Comparison of ENCODE assay signal across 9 mouse cellular contexts in the genomic region with DNA sequence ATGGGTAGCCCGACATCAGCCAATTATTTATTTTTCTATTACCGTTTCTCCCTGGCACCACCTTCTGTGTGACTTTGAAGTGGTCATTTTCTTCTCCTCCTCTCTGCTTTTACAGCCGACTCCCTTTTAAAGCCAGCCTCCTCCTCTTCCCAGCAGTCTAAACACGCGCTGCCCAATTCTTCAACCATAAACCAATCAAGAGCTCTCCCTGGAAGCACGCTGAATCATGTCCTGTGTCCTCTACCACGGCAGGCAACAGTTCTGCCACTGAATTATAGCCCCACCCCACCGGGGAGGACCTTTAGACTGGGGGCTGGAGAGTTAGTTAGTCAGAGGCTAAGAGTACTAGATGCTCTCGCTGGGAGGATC. TPM values are rescaled to one million over a fixed set of nuclear protein-coding genes. Genes with fewer than 3 reads are reported as not detected.
DNase-seq lines count a peak whose midpoint lies in the region; ATAC-seq and TF ChIP-seq lines count a peak whose summit lies in the region.
"Had no signal": no experiment of that assay in that cellular context is flagged by ENCODE, and none has a peak within 500 bp of the region (broad histone marks: within the 10 kb centered on the region; RNA-seq: fewer than 3 reads in every experiment).

No protein-coding gene starts in this region.

- H3K4me1 ChIP-seq in heart, embryonic 16.5 days (ENCODE audit: control insufficient read depth, insufficient read depth, low read length) = peaks cover 8% of the 10 kb centered on the region
- 0 out of 2 replicates have a peak, but pooled peaks cover 4% of the 10 kb centered on the region for H3K4me1 ChIP-seq in limb, embryonic 14.5 days (ENCODE audit: control insufficient read depth, insufficient read depth, low read length)
- H3K4me1 ChIP-seq: midbrain, embryonic 12.5 days had no signal

- H3K9me3 ChIP-seq in heart, embryonic 16.5 days (replicated peaks; ENCODE audit: control insufficient read depth, low read length) = no peaks in the 10 kb centered on the region
- no peaks in the 10 kb centered on the region for H3K9me3 ChIP-seq in limb, embryonic 14.5 days (ENCODE audit: control insufficient read depth, low read length)
- H3K9me3 ChIP-seq: midbrain, embryonic 12.5 days had no signal

- H3K27me3 ChIP-seq in heart, embryonic 16.5 days (ENCODE audit: control insufficient read depth, insufficient read depth, low read length) = no peaks in the 10 kb centered on the region
- no peaks in the 10 kb centered on the region for H3K27me3 ChIP-seq in limb, embryonic 14.5 days (ENCODE audit: control insufficient read depth, insufficient read depth, low read length)
- H3K27me3 ChIP-seq: midbrain, embryonic 12.5 days had no signal

- DNase-seq in 416B (ENCODE audit: low read depth) = peak; percentile 76
- peak; percentile 76 for DNase-seq in adrenal gland, postnatal 14 days
- DNase-seq in limb, embryonic 14.5 days (ENCODE audit: low spot score) = no peak
- no peak for DNase-seq in left cerebral cortex, adult 9 months (ENCODE audit: low spot score in 2 of 2)
- no peak for DNase-seq in urinary bladder, postnatal 4 days (ENCODE audit: low spot score in 2 of 2)

- no peak overlapping the region for H3K9ac ChIP-seq in heart, embryonic 16.5 days (ENCODE audit: low read length)
- H3K9ac ChIP-seq in limb, embryonic 14.5 days (ENCODE audit: low read depth, low read length, severe bottlenecking) = no peak overlapping the region
- H3K9ac ChIP-seq: midbrain, embryonic 12.5 days had no signal

- no peak overlapping the region for H3K4me3 ChIP-seq in heart, embryonic 16.5 days (ENCODE audit: low read length)
- H3K4me3 ChIP-seq in limb, embryonic 14.5 days (replicated peaks; ENCODE audit: low read length) = no peak overlapping the region
- H3K4me3 ChIP-seq: midbrain, embryonic 12.5 days had no signal

- no peaks in the 10 kb centered on the region for H3K36me3 ChIP-seq in heart, embryonic 16.5 days (ENCODE audit: control insufficient read depth, insufficient read depth)
- no peaks in the 10 kb centered on the region for H3K36me3 ChIP-seq in limb, embryonic 14.5 days (ENCODE audit: control insufficient read depth, insufficient read depth, low read length)
- H3K36me3 ChIP-seq: midbrain, embryonic 12.5 days had no signal

- WGBS in heart, embryonic 16.5 days = 46% methylated on average over 9 of the region's 9 CpGs
- WGBS in limb, embryonic 14.5 days = 25% methylated on average over 9 of the region's 9 CpGs

- 0 out of 2 replicates have a peak overlapping the region, but pooled peaks have one; percentile 11 for H3K4me2 ChIP-seq in heart, embryonic 16.5 days (ENCODE audit: low read depth, low read length)
- H3K4me2 ChIP-seq in limb, embryonic 14.5 days (replicated peaks; ENCODE audit: low read depth, low read length, severe bottlenecking) = 0 out of 2 replicates have a peak overlapping the region, but pooled peaks have one; percentile 1
- H3K4me2 ChIP-seq: midbrain, embryonic 12.5 days had no signal

- ATAC-seq in heart, embryonic 16.5 days (replicated peaks; ENCODE audit: extremely low read depth, insufficient read depth, low FRiP score) = no peak
- ATAC-seq in limb, embryonic 14.5 days (ENCODE audit: low FRiP score, low read depth) = peak; percentile 56; the same call in 1 of the 2 replicates
- no peak for ATAC-seq in erythroblast, adult 5-6 weeks (replicated peaks; ENCODE audit: low FRiP score, poor library complexity, severe bottlenecking)
- ATAC-seq in frontal cortex, adult (ENCODE audit: low TSS enrichment) = no peak

- TF ChIP-seq POLR2A in limb, embryonic 14.5 days (IDR thresholded peaks at IDR 0.05; ENCODE audit: borderline replicate concordance, extremely low read depth, insufficient read depth, insufficient read length) = no peak

- H3K27ac ChIP-seq in heart, embryonic 16.5 days (ENCODE audit: low read length) = peak overlapping the region; percentile 54; the same call in 1 of the 2 replicates
- H3K27ac ChIP-seq in limb, embryonic 14.5 days (replicated peaks; ENCODE audit: low read depth, low read length) = no peak overlapping the region
- H3K27ac ChIP-seq: midbrain, embryonic 12.5 days had no signal

RNA-seq across cellular contexts. Expression of gene Vps26c, which starts 10.5 kb away (rescaled TPM):
- 49.1 and 50.4 TPM in 2 replicates for total RNA-seq in adrenal gland, postnatal 14 days (2021)
- 47.9 and 51.7 TPM in 2 replicates for polyA plus RNA-seq in heart, embryonic 16.5 days (2015; fragmentation: Nextera tagmentation; extraction: Ambion mirVana)
- polyA plus RNA-seq in limb, embryonic 14.5 days (2012; rRNA removed) = 50.3 and 55.3 TPM in 2 replicates
- polyA plus RNA-seq in limb, embryonic 14.5 days (2014; fragmentation: Nextera tagmentation; extraction: Ambion mirVana) = 55.0 and 55.7 TPM in 2 replicates
- total RNA-seq in erythroblast, adult 5-6 weeks (2015; ENCODE audit: low replicate concordance) = 5.2 and 8.4 TPM in 2 replicates
- total RNA-seq in erythroblast, adult 5-6 weeks (2017; ENCODE audit: low replicate concordance) = 4.5 and 19.8 TPM in 2 replicates

RNA-seq across cellular contexts. Expression of gene Dyrk1a, which starts 32.7 kb away (rescaled TPM):
- 61.3 and 65.3 TPM in 2 replicates for total RNA-seq in adrenal gland, postnatal 14 days (2021)
- polyA plus RNA-seq in heart, embryonic 16.5 days (2015; fragmentation: Nextera tagmentation; extraction: Ambion mirVana) = 7.8 and 8.1 TPM in 2 replicates
- polyA plus RNA-seq in limb, embryonic 14.5 days (2012; rRNA removed) = 35.0 and 45.1 TPM in 2 replicates
- polyA plus RNA-seq in limb, embryonic 14.5 days (2014; fragmentation: Nextera tagmentation; extraction: Ambion mirVana) = 12.3 and 15.1 TPM in 2 replicates
- total RNA-seq in erythroblast, adult 5-6 weeks (2015; ENCODE audit: low replicate concordance) = 34.3 and 65.1 TPM in 2 replicates
- total RNA-seq in erythroblast, adult 5-6 weeks (2017; ENCODE audit: low replicate concordance) = 60.3 and 66.8 TPM in 2 replicates

Comparison
In these comparisons a context has a peak if more than half of its experiments do, and no peak if none do; other contexts are left out.
1. DNase-seq: peak in 416B (single experiment) and adrenal gland, postnatal 14 days (single experiment); none in limb, embryonic 14.5 days (single experiment), left cerebral cortex, adult 9 months (0 of 2) and urinary bladder, postnatal 4 days (0 of 2).